Mouse (Mus musculus) midbrain, embryonic 10.5 days (tissue): ENCODE measurements around the gene Skp2. TPM values are rescaled to one million over a fixed set of nuclear protein-coding genes. Genes with fewer than 3 reads are reported as not detected.
A peak's percentile ranks its signal among the peaks of the same experiment; 100 is the strongest.

Experiments
- DNase-seq: peaks from one replicate; pipeline ENCODE4 v3.0.0-alpha.2; 2017; ENCODE audit warnings: low spot score
- H3K27ac ChIP-seq: fragments of 300-500 bp; sonication (generic); replicated peaks from 2 replicates; pipeline ENCODE4 v1.5.1; 2016; ENCODE audit warnings: mild to moderate bottlenecking
- H3K27me3 ChIP-seq: fragments of 300-500 bp; sonication (generic); 2 replicates; pipeline ENCODE4 v1.6.1; 2016; ENCODE audit warnings: low read depth, mild to moderate bottlenecking; ENCODE audit not compliant: poor library complexity, severe bottlenecking
- H3K36me3 ChIP-seq: fragments of 300-500 bp; sonication (generic); 2 replicates; pipeline ENCODE4 v1.6.1; 2016; ENCODE audit warnings: mild to moderate bottlenecking, moderate library complexity
- H3K4me1 ChIP-seq: fragments of 300-500 bp; sonication (generic); 2 replicates; pipeline ENCODE4 v1.6.1; 2016
- H3K4me3 ChIP-seq: fragments of 300-500 bp; sonication (generic); 2 replicates; pipeline ENCODE4 v1.5.1; 2016; ENCODE audit warnings: mild to moderate bottlenecking, moderate library complexity
- H3K9me3 ChIP-seq: fragments of 300-500 bp; sonication (generic); replicated peaks from 2 replicates; pipeline ENCODE4 v1.6.1; 2016; ENCODE audit warnings: mild to moderate bottlenecking
- WGBS: fragments of 180-500 bp; shearing (Covaris S2); methylation state at CpG from one replicate; pipeline ENCODE4 v1.1.7; 2016; 5-methylcytosine and 5-hydroxymethylcytosine counted together
- polyA plus RNA-seq: library from polyadenylated mRNA; unstranded; fragments of >200 nt; fragmentation: Nextera tagmentation; extraction: Ambion mirVana; gene quantifications from 2 replicates; pipeline ENCODE4 v1.2.1, GENCODE M21; 2016

The Skp2 gene
- polyA plus RNA-seq, 1 experiment from 2014 or later: 119 TPM

DNA sequence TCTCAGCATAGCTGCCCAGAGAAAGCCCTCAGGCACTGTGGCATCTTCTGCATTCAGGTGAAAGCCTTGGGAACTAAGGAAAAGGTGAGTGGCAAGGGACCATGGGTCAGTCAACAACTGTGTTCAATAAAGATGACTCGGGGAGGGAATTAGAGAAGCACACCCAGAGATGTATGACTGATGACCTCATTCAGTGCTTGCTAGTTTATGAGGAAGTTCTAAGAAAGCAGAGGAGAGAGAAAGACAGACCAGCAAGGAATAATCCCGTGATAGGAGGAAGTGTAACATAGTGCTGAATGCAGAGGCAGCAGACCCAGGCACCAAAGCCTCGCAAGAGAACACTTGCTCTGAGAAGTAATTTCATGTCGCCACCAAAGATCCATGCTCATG, 23.7 kb downstream of the Skp2 start:
- no peak overlapping the region for H3K27ac ChIP-seq
- H3K4me1 ChIP-seq: no peaks in the 10 kb centered on the region
- peaks cover 95% of the 10 kb centered on the region for H3K36me3 ChIP-seq
- DNase-seq: no peak
- 96% methylated on average over 4 of the region's 4 CpGs for WGBS
- H3K27me3 ChIP-seq: no peaks in the 10 kb centered on the region
- H3K9me3 ChIP-seq: no peaks in the 10 kb centered on the region
- H3K4me3 ChIP-seq: no peak overlapping the region

DNA sequence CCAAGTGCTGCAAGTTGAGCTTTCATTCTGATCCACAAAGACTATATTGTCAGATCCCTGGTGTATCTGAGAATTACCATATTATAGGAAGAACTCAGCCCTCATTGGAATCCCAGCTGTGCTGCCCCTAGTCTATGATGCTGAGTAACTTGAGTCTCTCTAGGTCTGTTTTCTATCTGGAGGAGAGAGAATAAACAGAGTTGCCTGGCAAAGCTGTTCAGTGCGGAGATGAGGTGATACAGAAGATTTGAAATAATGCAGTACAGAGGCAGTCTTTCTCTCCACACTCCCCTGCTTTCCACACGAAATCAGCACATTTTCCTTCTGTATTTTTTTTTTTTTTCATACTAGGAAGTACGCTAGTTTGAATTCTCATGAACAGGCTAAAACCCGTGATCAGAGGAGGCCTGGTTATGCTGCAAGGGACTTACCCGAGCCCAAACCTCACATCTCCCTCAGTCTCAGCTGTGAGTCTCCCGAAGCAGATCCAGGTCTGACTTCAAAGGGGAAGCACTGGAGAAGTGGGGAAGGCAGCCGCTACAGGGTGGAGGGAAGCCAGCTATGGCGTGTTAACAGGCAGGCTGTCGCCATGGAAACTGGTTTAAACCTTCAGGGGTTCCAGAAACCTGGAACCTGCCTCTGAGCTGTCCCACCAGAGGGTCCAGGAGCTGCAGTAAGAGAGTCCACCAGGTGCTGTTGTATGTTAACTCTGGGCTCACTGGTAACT, 24.3 kb downstream of the Skp2 start:
- Histone ChIP-seq H3K4me1 (no peaks in the 10 kb centered on the region), H3K9me3 (no peaks in the 10 kb centered on the region), H3K27ac (no peak overlapping the region), H3K27me3 (no peaks in the 10 kb centered on the region), H3K36me3 (peaks cover 95% of the 10 kb centered on the region), H3K4me3 (no peak overlapping the region)
- 86% methylated on average over 9 of the region's 9 CpGs for WGBS
- DNase-seq: no peak

DNA sequence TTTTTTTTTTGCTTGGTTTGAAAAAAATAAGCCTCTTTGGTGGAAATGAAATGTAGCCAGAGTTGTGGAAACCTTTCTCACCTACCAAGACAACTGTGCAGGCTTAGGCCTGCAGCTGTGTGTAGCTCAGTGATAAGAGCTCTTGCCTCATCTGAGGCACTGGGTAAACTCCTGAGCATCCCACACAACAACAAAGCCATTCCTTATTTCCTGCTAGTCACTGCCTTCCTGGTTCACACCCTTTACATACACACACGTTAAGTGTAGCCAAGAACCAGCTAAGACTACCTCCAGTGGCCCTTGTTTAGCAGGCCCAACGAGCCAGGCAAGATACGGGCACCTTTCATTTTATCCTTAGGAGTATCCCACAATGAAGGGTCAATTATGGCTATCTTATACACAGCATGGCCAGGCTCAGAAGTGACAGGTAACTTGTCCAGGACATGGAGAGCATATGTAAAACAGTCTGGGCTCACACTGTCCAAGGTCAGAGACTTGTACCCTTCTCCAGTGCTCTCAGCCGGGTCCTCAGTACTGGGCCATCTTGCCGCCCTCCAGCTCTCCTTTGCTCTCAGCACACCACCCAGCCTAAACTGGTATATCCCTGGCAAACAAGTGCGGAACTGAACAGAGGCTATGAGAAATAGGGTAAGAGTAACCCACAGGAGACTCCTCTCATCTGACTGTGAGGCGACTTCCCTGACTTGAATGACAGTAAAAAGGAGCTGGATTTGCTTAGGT, 28.0 kb downstream of the Skp2 start:
- DNase-seq: no peak
- no peaks in the 10 kb centered on the region for H3K4me1 ChIP-seq
- no peak overlapping the region for H3K4me3 ChIP-seq
- H3K27ac ChIP-seq: no peak overlapping the region
- no peaks in the 10 kb centered on the region for H3K27me3 ChIP-seq
- no peaks in the 10 kb centered on the region for H3K9me3 ChIP-seq
- peaks cover 98% of the 10 kb centered on the region for H3K36me3 ChIP-seq
- 91% methylated on average over 7 of the region's 7 CpGs for WGBS

DNA sequence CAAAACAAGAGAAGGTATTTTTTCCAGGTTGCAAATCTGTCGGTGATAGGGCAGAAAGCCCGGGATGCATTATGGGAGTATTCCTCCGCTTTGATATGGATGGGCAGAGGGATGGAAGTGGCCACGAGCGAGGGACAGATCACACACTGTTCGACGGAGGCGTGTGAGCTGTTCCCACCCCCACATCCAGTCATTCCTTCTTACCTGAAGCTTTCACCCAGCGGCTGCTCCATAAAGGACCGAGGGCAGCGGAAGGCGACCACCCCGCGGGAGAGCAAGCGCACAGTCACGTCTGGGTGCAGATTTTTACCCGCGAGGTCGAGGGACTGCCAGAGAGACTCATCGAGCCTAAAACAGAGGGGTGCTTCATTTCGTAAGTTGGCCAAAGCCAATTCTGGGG, 30.4 kb downstream of the Skp2 start:
- Histone ChIP-seq H3K27me3 (no peaks in the 10 kb centered on the region), H3K4me3 (no peak overlapping the region), H3K36me3 (peaks cover 99% of the 10 kb centered on the region), H3K27ac (no peak overlapping the region), H3K9me3 (no peaks in the 10 kb centered on the region), H3K4me1 (no peaks in the 10 kb centered on the region)
- DNase-seq: no peak
- WGBS: 93% methylated on average over 21 of the region's 21 CpGs

DNA sequence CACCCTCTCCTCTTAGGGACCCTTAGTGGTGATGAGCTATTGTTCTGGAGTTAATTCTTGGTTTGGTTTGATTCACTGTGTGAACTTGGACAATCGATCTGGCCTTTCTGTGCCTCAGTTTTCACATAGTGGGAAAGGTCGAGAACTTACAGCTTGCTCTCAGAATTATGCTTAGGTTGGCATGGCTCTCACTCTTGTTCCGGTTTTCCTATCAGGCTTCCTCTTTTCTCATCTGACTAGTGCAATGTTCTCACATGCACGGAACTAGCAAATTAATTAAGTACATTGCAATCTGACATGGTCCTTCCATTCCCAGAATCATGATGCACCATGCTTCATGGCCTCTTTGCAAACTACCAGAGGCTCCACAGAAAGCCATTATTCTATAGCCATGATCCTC, 32.2 kb downstream of the Skp2 start:
- no peaks in the 10 kb centered on the region for H3K9me3 ChIP-seq
- DNase-seq: no peak
- H3K27me3 ChIP-seq: no peaks in the 10 kb centered on the region
- H3K4me1 ChIP-seq: no peaks in the 10 kb centered on the region
- peaks cover 100% of the 10 kb centered on the region for H3K36me3 ChIP-seq
- WGBS: 90% methylated on average over 4 of the region's 4 CpGs
- H3K27ac ChIP-seq: no peak overlapping the region
- no peak overlapping the region for H3K4me3 ChIP-seq

DNA sequence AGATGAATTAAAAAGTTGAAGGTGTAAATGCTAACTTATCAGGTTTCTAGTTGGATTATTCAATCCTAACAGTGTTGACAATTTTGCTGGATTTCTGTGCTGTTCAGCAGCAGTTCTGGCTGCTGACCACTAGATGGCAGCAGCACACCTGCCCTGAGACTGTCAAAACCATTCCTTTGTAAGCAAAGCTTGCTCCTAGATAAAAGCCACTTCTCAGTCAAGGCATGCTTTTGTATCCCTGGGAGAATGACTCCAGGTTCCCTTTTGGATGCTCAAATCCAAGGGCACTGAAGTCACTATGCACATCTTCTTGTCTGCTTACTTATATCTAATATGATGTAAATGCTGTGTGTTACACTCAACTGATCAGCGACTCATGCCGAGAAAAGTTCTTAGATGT, 35.1 kb downstream of the Skp2 start:
- peaks cover 100% of the 10 kb centered on the region for H3K36me3 ChIP-seq
- H3K27me3 ChIP-seq: no peaks in the 10 kb centered on the region
- peak; percentile 49 for DNase-seq
- no peaks in the 10 kb centered on the region for H3K9me3 ChIP-seq
- no peaks in the 10 kb centered on the region for H3K4me1 ChIP-seq
- no peak overlapping the region for H3K27ac ChIP-seq
- H3K4me3 ChIP-seq: no peak overlapping the region
- WGBS: 98% methylated on average over 2 of the region's 2 CpGs

DNA sequence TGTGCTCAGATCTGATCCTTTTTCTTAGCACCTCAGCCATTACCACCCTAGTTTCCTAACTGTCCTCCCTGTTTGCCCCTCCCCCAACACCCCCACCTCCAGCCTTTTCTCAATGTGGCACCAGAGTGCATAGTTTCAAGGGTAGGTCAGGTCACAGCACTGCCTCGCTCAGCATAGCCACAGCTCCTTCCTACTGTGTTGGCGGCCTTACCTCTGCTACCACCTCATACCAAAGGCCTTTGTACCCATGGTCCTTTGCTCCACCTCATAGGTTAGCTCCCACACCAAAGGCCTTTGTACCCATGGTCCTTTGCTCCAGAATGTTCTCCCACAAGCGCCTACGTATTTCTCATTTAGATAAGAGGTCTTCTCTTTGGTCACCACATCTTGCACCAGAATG, 36.4 kb downstream of the Skp2 start:
- no peak for DNase-seq
- WGBS: 90% methylated on average over 4 of the region's 4 CpGs
- H3K27me3 ChIP-seq: no peaks in the 10 kb centered on the region
- H3K27ac ChIP-seq: no peak overlapping the region
- H3K4me3 ChIP-seq: no peak overlapping the region
- H3K9me3 ChIP-seq: no peaks in the 10 kb centered on the region
- peaks cover 100% of the 10 kb centered on the region for H3K36me3 ChIP-seq
- H3K4me1 ChIP-seq: no peaks in the 10 kb centered on the region

DNA sequence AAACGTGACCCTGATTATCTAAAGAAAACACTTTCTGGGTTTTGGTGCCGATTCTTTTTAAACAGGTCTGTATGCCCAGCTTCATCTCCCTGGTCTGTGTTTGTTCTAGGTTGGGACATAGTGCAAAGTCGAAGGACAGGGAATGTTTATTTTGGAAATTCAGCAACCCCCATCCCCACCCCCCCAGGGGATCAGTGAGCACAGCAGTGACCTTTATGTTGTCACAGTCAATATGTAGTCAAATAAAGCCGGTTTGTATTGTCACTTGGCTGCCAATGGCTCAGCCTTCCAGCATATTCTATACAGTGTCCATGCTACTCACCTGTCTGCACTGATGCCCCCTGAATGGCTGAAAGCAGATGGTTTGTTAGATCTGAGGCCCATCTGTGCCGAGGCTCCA, 40.6 kb downstream of the Skp2 start:
- WGBS: 77% methylated on average over 5 of the region's 5 CpGs
- no peak overlapping the region for H3K27ac ChIP-seq
- H3K9me3 ChIP-seq: no peaks in the 10 kb centered on the region
- H3K27me3 ChIP-seq: no peaks in the 10 kb centered on the region
- H3K4me1 ChIP-seq: no peaks in the 10 kb centered on the region
- DNase-seq: no peak
- H3K36me3 ChIP-seq: peaks cover 92% of the 10 kb centered on the region
- no peak overlapping the region for H3K4me3 ChIP-seq

DNA sequence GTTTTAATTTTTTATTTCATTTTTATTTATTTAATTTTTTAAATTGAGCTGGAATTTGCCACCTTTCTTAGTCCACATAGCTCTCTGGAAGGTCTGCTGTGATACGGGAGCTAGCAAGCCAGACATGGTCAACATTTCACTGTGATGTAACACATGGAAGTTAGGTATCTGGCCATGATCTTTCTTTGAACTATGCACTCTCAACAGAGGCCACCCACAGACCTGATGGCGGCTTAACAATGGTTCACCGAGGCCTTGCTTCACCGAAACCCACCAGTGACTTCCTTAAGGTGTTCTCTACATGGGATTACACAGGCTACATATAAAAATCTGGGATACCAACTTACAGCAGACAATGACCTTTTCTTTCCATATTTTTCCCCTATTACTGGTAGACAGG, 41.1 kb downstream of the Skp2 start:
- no peak overlapping the region for H3K4me3 ChIP-seq
- 76% methylated on average over 4 of the region's 4 CpGs for WGBS
- no peak for DNase-seq
- H3K36me3 ChIP-seq: peaks cover 88% of the 10 kb centered on the region
- no peaks in the 10 kb centered on the region for H3K27me3 ChIP-seq
- no peak overlapping the region for H3K27ac ChIP-seq
- no peaks in the 10 kb centered on the region for H3K4me1 ChIP-seq
- no peaks in the 10 kb centered on the region for H3K9me3 ChIP-seq

DNA sequence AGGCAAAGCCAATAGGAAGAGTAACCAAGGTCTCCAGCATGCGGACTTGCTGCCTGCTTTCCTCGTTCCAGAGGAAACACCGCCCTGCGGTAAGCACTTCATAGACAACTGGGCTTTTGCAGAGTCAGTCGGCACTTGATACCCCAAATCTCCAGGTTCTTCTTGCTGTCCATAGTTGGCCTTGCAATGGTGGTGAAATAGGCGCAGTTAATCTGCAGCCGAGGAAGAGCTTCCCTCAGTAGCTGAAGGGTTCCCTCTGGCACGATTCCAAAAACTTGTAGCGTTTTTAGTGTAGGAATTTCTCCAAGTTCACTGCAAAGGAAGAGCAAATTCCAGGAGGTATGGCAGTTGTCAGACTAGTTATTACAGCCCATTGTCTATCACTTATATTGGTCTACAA, 41.7 kb downstream of the Skp2 start:
- peaks cover 82% of the 10 kb centered on the region for H3K36me3 ChIP-seq
- WGBS: 92% methylated on average over 9 of the region's 9 CpGs
- no peaks in the 10 kb centered on the region for H3K27me3 ChIP-seq

DNA sequence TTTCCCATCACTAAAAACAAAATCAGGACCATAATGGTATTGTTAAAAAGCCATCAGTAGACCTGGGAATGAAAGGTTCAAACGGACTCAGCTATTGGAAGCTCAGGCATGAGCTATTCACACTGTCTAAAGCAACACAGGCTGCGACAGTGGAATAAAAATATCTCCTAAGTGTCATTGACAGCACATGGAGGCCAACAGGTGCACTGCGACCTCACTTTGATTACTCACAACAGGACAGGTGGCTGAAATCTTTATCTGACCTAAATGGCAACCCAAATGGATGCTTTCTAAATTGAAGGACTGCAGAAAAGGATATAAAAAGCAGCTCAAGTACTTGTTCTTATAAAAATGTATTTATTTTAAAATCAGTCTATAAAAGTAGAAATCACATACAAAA, 43.6 kb downstream of the Skp2 start:
- H3K36me3 ChIP-seq: peaks cover 81% of the 10 kb centered on the region
- WGBS: 90% methylated on average over 3 of the region's 3 CpGs
- H3K4me1 ChIP-seq: no peaks in the 10 kb centered on the region
- peak; percentile 9 for DNase-seq
- H3K9me3 ChIP-seq: no peaks in the 10 kb centered on the region
- H3K27ac ChIP-seq: no peak overlapping the region
- H3K4me3 ChIP-seq: no peak overlapping the region
- H3K27me3 ChIP-seq: no peaks in the 10 kb centered on the region

More for the DNA sequence above, 41.7 kb downstream of the Skp2 start:
- Histone ChIP-seq H3K4me3 (no peak overlapping the region), H3K9me3 (no peaks in the 10 kb centered on the region), H3K27ac (no peak overlapping the region), H3K4me1 (no peaks in the 10 kb centered on the region)
- DNase-seq: no peak

DNA sequence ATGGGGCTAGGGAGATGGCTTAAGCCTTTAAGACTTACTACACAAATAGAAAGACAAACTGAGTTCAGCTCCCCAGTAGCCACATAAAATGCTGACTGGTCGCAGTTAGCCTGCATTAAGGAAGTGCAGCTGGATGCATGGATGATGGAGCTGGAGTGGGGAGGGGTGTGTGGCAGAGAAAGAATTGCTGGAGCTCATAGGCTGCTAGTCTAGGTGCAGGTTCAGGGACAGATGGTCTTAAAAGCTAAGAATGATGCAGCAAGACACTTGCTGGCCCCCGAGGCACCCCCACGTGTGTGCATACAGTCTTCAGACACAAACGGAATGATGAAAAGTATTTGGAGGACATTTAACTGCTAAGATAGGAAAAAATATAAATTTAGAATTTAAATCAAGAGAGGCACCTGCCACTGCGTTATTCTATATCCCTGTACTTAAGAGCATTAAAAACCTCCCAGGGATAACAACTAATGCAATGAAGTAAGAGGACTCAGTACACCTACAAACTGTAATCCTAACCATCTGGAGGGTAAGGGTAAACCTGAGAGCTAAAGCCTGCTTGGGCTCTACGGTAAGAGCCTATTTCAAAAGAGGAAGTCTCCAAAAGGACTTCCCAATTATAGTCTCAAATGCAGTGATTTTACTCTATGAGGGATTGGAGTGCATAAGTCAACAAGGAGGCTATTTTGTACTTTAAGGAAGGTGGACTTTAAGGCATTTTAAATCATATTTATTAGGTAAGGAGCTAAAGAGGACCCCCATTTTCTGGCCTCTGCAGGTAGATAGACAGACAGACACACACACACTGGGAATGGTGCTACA, 44.5 kb downstream of the Skp2 start:
- H3K4me3 ChIP-seq: no peak overlapping the region
- no peaks in the 10 kb centered on the region for H3K9me3 ChIP-seq
- H3K36me3 ChIP-seq: peaks cover 80% of the 10 kb centered on the region
- no peaks in the 10 kb centered on the region for H3K4me1 ChIP-seq
- DNase-seq: no peak
- no peaks in the 10 kb centered on the region for H3K27me3 ChIP-seq
- H3K27ac ChIP-seq: no peak overlapping the region
- 91% methylated on average over 6 of the region's 6 CpGs for WGBS
